ENCODE assay signal across 8 mouse cellular contexts in the genomic region with DNA sequence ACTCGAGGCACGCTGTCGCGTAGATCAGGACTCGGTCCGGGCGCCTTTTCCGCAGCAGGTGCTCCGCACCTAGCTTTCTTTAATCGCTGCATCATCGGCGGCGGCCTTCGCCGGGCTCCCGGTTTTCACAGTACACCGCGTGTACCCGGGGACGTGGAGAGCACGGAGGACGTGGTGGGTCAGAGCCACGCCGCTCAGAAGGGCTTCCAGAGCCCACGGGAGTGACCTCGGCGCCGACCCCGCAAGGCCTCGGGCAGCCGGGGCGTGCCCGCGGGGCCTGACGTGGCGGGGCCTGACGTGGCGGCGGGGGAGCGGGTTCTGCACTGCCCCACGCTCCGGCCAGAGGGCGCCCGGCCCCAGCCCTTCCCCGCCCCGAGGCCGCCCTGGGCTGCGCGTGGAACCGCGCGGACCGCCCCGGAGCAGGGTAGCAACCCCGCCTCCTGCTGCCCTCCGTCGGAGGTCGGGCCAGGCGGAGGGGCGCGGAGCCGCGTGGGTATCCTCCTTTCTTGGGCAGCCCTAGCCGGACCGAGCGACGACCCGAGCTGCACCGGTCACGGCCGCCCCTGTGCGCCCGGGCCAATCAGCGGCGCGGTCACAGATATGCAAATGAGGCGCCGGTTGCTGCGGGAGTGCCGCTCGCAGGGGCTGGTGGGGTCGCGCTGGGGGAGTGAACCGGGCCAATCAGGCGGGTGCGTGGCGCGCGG.
DNase-seq lines count a peak whose midpoint lies in the region; ATAC-seq lines count a peak whose summit lies in the region.

No protein-coding gene starts in this region.

- peak; percentile 91 for DNase-seq in T-cell, adult 2 months (ENCODE audit: low spot score)
- peak; percentile 98 for DNase-seq in cerebellum, postnatal 25 days
- DNase-seq in frontal cortex, postnatal 25 days (ENCODE audit: low spot score in 2 of 2): peak; percentile 79 to 81
- peak; percentile 81 for DNase-seq in hindbrain, embryonic 14.5 days (ENCODE audit: low spot score)
- DNase-seq in layer of hippocampus, postnatal 36 days: peak; percentile 89 to 90
- DNase-seq in lung, postnatal 25 days (ENCODE audit: low spot score): peak; percentile 97
- peak; percentile 92 for DNase-seq in retina, adult 2 months (ENCODE audit: low read depth, low spot score)
- DNase-seq in thymus, postnatal 25 days: peak; percentile 94

- H3K4me3 ChIP-seq in hindbrain, embryonic 14.5 days (replicated peaks; ENCODE audit: low read length): peak overlapping the region; percentile 86

- WGBS in hindbrain, embryonic 14.5 days: under 1% methylated on average over 81 of the region's 89 CpGs

- H3K36me3 ChIP-seq in hindbrain, embryonic 14.5 days (replicated peaks; ENCODE audit: control insufficient read depth, insufficient read depth): no peaks in the 10 kb centered on the region

- H3K4me2 ChIP-seq in hindbrain, embryonic 14.5 days (replicated peaks): peak overlapping the region; percentile 96

- H3K27ac ChIP-seq in hindbrain, embryonic 14.5 days: peak overlapping the region; percentile 79

- no peaks in the 10 kb centered on the region for H3K27me3 ChIP-seq in hindbrain, embryonic 14.5 days (ENCODE audit: control insufficient read depth, insufficient read depth, low read length)

- H3K9ac ChIP-seq in hindbrain, embryonic 14.5 days: peak overlapping the region; percentile 84

- H3K4me1 ChIP-seq in hindbrain, embryonic 14.5 days (replicated peaks; ENCODE audit: control insufficient read depth, insufficient read depth, low read length): 0 out of 2 replicates have a peak, but pooled peaks cover 11% of the 10 kb centered on the region

- ATAC-seq in hindbrain, embryonic 14.5 days (ENCODE audit: low FRiP score): peak; percentile 97

- no peaks in the 10 kb centered on the region for H3K9me3 ChIP-seq in hindbrain, embryonic 14.5 days (ENCODE audit: control insufficient read depth, low read length)

Comparison
In these comparisons a context has a peak if more than half of its experiments do, and no peak if none do; other contexts are left out.
1. Peak in every context shown above with its lines: DNase-seq, ATAC-seq, H3K4me3 ChIP-seq and H3K27ac ChIP-seq.